Mouse (Mus musculus): ENCODE data around the gene Aldh5a1. TPM values are rescaled to one million over a fixed set of nuclear protein-coding genes. Genes with fewer than 3 reads are reported as not detected.

Aldh5a1 gene
- polyA plus RNA-seq, 1 experiment from 2014 or later: 10.6 TPM

DNA sequence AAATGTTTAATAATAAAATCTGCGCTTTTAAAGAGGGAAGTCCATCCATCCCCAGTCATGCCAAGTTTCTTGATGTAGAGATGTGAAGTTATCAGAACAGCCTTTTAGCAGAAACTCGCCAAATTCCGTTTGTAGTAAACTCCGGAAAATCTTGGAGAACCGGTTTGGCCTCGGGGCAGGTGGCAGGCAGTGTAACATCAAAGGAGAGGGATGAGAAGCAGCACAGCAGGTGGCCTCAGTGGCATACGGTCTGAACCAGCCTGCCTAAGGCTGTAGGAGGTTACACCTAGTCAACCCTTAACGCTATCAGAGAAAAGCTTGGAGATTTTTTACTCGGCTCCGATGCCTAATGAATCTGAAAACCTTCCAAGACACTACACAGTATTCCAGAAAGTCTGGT, 18.0 kb upstream of the Aldh5a1 start:
- ATAC-seq (ENCODE audit: extremely low read depth, insufficient number of reproducible peaks, low FRiP score, low TSS enrichment): no peak
- 14% methylated on average over 10 of the region's 10 CpGs for WGBS

DNA sequence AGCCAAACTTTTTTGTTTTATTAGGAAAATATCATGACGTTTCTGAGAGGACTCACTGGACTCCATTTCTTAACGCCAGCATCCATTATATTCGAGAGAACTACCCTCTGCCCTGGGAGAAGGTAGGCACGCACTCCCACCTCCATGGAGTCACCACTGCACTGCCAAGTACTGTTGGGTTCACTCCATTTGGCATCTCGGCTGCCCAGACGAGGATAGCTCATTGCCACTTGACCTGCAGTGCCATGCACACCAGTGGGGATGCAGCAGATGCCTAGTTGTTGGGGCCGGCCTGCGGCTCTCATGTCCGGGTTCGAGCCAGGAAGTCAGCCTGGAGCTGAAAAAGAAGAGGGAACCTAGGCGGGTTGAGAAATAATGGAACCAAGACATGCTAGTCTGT, 17.6 kb upstream of the Aldh5a1 start:
- no peak for ATAC-seq (ENCODE audit: extremely low read depth, insufficient number of reproducible peaks, low FRiP score, low TSS enrichment)
- H3K4me3 ChIP-seq: no peak overlapping the region
- H3K4me1 ChIP-seq: peaks cover 9% of the 10 kb centered on the region; the same call in 1 of the 2 replicates
- H3K9me3 ChIP-seq: no peaks in the 10 kb centered on the region
- no peak overlapping the region for H3K27ac ChIP-seq (replicated peaks)
- 31% methylated on average over 11 of the region's 11 CpGs for WGBS
- no peak overlapping the region for H3K9ac ChIP-seq
- peaks cover 21% of the 10 kb centered on the region for H3K27me3 ChIP-seq (replicated peaks)
- no peak overlapping the region for H3K4me2 ChIP-seq
- no peaks in the 10 kb centered on the region for H3K36me3 ChIP-seq

More for the DNA sequence above, 18.0 kb upstream of the Aldh5a1 start:
- no peak overlapping the region for H3K4me2 ChIP-seq
- no peaks in the 10 kb centered on the region for H3K36me3 ChIP-seq
- H3K4me1 ChIP-seq: peaks cover 9% of the 10 kb centered on the region; the same call in 1 of the 2 replicates
- no peak overlapping the region for H3K27ac ChIP-seq (replicated peaks)
- no peak overlapping the region for H3K4me3 ChIP-seq
- H3K9ac ChIP-seq: no peak overlapping the region
- H3K9me3 ChIP-seq: no peaks in the 10 kb centered on the region
- peaks cover 21% of the 10 kb centered on the region for H3K27me3 ChIP-seq (replicated peaks)

- Histone ChIP-seq H3K9me3 (no peaks in the 10 kb centered on the region), H3K4me2 (no peak overlapping the region), H3K36me3 (no peaks in the 10 kb centered on the region), H3K4me3 (no peak overlapping the region), H3K27me3 (replicated peaks) (peaks cover 21% of the 10 kb centered on the region), H3K4me1 (peaks cover 9% of the 10 kb centered on the region; the same call in 1 of the 2 replicates), H3K27ac (replicated peaks) (no peak overlapping the region), H3K9ac (no peak overlapping the region)
- 71% methylated on average over 7 of the region's 7 CpGs for WGBS
- no peak for ATAC-seq (ENCODE audit: extremely low read depth, insufficient number of reproducible peaks, low FRiP score, low TSS enrichment)
These were observed 15.2 kb upstream of the Aldh5a1 start for GRCm38 (mm10) chr13:24952659-24953058.

DNA sequence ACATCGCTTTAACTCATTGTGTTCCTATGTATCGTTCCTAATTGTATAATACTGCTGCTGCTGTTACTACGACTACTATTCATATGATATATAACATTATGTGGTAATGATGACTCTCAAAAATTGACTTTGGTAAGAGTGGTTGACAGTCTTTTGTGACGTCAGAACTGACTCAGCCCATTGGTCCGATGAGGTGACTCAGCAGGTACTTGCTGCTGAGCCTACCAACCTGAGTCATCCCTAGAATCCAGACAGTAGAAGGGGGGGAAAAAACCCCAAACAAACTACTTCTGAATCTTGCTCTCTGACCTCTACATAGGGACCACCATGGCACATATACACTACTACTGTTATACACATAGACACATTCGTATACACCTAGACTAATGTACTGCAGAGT, 11.4 kb upstream of the Aldh5a1 start:
- H3K27me3 ChIP-seq (replicated peaks): no peaks in the 10 kb centered on the region
- no peak for ATAC-seq (ENCODE audit: extremely low read depth, insufficient number of reproducible peaks, low FRiP score, low TSS enrichment)
- H3K4me1 ChIP-seq: peaks cover 9% of the 10 kb centered on the region; the same call in 1 of the 2 replicates
- H3K4me3 ChIP-seq: no peak overlapping the region
- no peak overlapping the region for H3K27ac ChIP-seq (replicated peaks)
- no peak overlapping the region for H3K9ac ChIP-seq
- H3K9me3 ChIP-seq: no peaks in the 10 kb centered on the region
- 81% methylated on average over 6 of the region's 6 CpGs for WGBS
- no peaks in the 10 kb centered on the region for H3K36me3 ChIP-seq
- H3K4me2 ChIP-seq: no peak overlapping the region

DNA sequence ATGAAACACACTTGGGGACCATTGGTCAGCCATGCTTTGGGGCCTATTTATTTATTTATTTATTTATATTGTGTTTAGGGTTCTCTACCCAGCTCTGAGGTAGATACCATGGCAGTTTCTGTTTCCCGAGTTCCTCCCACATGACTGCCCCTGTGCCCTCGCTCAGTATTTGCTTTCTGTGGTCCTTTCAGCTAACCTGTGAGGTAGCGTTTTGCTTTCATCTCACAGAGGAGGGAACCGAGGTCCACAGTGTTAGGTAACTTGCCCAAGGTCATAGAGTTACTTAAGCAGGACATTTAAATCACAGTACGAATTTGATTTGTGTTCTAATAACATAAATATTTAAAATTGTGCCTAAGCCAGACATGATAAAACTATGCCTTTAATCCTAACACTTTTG, 9.7 kb upstream of the Aldh5a1 start:
- 76% methylated on average over 5 of the region's 5 CpGs for WGBS
- H3K27me3 ChIP-seq (replicated peaks): no peaks in the 10 kb centered on the region

GRCm38 (mm10) chr13:24945567-24945966, 8.1 kb upstream of the Aldh5a1 start:
- WGBS: 35% methylated on average over 4 of the region's 4 CpGs

More for the DNA sequence above, 9.7 kb upstream of the Aldh5a1 start:
- no peaks in the 10 kb centered on the region for H3K9me3 ChIP-seq
- peaks cover 4% of the 10 kb centered on the region; the same call in 1 of the 2 replicates for H3K4me1 ChIP-seq
- no peak overlapping the region for H3K4me3 ChIP-seq
- no peak for ATAC-seq (ENCODE audit: extremely low read depth, insufficient number of reproducible peaks, low FRiP score, low TSS enrichment)
- no peak overlapping the region for H3K4me2 ChIP-seq
- no peak overlapping the region for H3K9ac ChIP-seq
- H3K36me3 ChIP-seq: no peaks in the 10 kb centered on the region
- H3K27ac ChIP-seq (replicated peaks): no peak overlapping the region

DNA sequence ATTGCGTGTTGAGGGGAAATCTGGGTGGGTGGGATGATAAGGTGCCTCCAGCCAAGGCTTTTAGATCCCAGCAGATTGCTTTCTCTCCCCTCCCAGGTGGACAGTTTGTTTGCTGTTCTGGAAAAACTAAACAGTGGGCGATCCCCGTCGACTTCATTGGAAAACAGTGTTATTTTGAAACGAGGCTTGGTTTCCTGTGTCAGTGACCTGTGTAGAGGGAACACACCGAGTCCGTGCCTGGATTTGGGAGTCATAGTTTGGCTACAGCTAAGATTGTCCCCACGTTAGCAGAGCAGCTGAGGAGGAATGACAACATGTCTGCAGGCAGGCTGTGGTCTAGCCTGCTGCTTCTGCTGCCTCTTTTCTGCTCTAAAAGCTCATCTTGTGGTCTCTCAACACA, 5.8 kb upstream of the Aldh5a1 start:
- peaks cover 5% of the 10 kb centered on the region for H3K4me1 ChIP-seq
- no peak overlapping the region for H3K27ac ChIP-seq (replicated peaks)
- no peak overlapping the region for H3K4me2 ChIP-seq
- no peak for ATAC-seq (ENCODE audit: extremely low read depth, insufficient number of reproducible peaks, low FRiP score, low TSS enrichment)
- H3K27me3 ChIP-seq (replicated peaks): no peaks in the 10 kb centered on the region
- no peaks in the 10 kb centered on the region for H3K36me3 ChIP-seq
- no peak overlapping the region for H3K4me3 ChIP-seq
- 75% methylated on average over 8 of the region's 8 CpGs for WGBS
- no peaks in the 10 kb centered on the region for H3K9me3 ChIP-seq
- H3K9ac ChIP-seq: no peak overlapping the region

More at GRCm38 (mm10) chr13:24945567-24945966, 8.1 kb upstream of the Aldh5a1 start:
- H3K9ac ChIP-seq: no peak overlapping the region
- no peaks in the 10 kb centered on the region for H3K9me3 ChIP-seq
- no peaks in the 10 kb centered on the region for H3K36me3 ChIP-seq
- ATAC-seq (ENCODE audit: extremely low read depth, insufficient number of reproducible peaks, low FRiP score, low TSS enrichment): no peak
- H3K4me1 ChIP-seq: no peaks in the 10 kb centered on the region
- no peak overlapping the region for H3K4me2 ChIP-seq
- H3K4me3 ChIP-seq: no peak overlapping the region
- H3K27me3 ChIP-seq (replicated peaks): no peaks in the 10 kb centered on the region
- H3K27ac ChIP-seq (replicated peaks): no peak overlapping the region

DNA sequence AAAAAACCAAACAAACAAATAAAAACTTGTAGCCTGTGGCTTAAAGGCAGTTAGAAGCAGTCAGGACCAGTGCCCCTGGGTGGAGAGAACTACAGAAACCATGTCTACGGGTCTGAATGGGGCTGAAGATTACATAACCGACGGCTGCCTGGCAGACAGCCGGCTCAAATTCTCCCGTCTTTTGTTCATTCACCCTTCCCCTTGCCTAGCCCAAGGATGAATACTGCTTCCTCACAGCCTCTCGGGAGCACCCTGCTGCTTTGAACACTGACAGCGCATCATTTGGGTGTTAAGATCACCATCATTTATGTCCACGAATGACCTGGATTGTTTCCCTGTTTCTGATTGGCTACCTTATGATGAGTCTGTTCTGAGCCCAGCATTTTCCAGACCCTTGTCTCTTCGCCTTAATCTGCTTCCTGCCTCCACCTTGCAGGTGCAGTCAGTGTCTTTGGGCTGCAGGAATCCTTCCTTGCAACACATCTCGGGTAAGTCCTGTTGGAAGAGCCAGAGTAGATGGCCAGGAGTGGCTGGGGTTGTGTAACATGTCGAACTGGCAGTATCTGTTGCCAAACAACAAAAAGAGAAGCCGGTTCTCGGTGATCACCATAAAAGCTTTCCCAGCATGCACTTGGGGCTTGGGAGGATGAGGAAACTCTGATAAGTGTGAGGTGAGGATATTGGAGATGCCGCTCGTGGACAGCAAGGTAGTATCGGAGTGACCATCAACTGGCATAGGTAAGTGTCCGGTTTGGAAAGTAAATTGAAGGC, 5.2 kb upstream of the Aldh5a1 start, which contains the start of gene Gpld1:
TSS of gene Gpld1 (plus strand) at position 641 of the 771 bp plus-strand sequence.
- peaks cover 11% of the 10 kb centered on the region for H3K4me1 ChIP-seq
- no peak for ATAC-seq (ENCODE audit: extremely low read depth, insufficient number of reproducible peaks, low FRiP score, low TSS enrichment)
- 60% methylated on average over 17 of the region's 17 CpGs for WGBS
- no peak within 1 kb of the TSS for H3K4me3 ChIP-seq
- no peaks in the 10 kb centered on the region for H3K9me3 ChIP-seq
- no peak within 1 kb of the TSS for H3K4me2 ChIP-seq
- H3K9ac ChIP-seq: no peak within 1 kb of the TSS
- H3K36me3 ChIP-seq: no peaks in the 10 kb centered on the region
- H3K27me3 ChIP-seq (replicated peaks): no peaks in the 10 kb centered on the region
- no peak within 1 kb of the TSS for H3K27ac ChIP-seq (replicated peaks)

- Histone ChIP-seq H3K9me3 (no peaks in the 10 kb centered on the region), H3K4me3 (no peak overlapping the region), H3K4me1 (peaks cover 18% of the 10 kb centered on the region), H3K36me3 (peaks cover 4% of the 10 kb centered on the region), H3K4me2 (no peak overlapping the region), H3K9ac (no peak overlapping the region), H3K27me3 (replicated peaks) (no peaks in the 10 kb centered on the region), H3K27ac (replicated peaks) (no peak overlapping the region)
- WGBS: 80% methylated on average over 9 of the region's 9 CpGs
- no peak for ATAC-seq (ENCODE audit: extremely low read depth, insufficient number of reproducible peaks, low FRiP score, low TSS enrichment)
These were observed 2.0 kb upstream of the Aldh5a1 start for GRCm38 (mm10) chr13:24939472-24939871.

DNA sequence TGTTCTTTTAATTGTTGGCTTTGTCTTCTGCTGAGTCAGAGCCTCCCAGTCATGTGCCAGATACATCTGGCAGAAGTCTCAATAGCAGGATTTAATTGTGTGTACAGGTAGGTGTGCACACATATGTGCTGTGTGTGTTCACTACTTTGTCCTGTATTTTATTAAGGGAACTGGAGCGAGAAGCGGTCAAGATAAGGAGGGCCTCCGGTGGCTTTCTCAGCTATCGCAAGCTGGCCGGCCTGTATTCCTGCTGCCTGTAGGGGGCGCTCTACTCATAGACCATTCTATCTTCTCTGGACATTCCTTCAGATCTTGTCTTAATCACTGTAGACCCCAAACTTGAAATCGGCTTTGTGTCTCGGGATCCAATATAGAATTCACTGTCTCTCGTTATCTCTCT, 1.2 kb upstream of the Aldh5a1 start:
- H3K27me3 ChIP-seq (replicated peaks): no peaks in the 10 kb centered on the region
- H3K4me3 ChIP-seq: no peak overlapping the region
- 13% methylated on average over 9 of the region's 9 CpGs for WGBS
- H3K4me2 ChIP-seq: peak overlapping the region; percentile 24; the same call in 1 of the 2 replicates
- no peak for ATAC-seq (ENCODE audit: extremely low read depth, insufficient number of reproducible peaks, low FRiP score, low TSS enrichment)
- peaks cover 18% of the 10 kb centered on the region for H3K4me1 ChIP-seq
- no peak overlapping the region for H3K27ac ChIP-seq (replicated peaks)
- H3K9ac ChIP-seq: no peak overlapping the region
- H3K9me3 ChIP-seq: no peaks in the 10 kb centered on the region
- peaks cover 7% of the 10 kb centered on the region for H3K36me3 ChIP-seq

DNA sequence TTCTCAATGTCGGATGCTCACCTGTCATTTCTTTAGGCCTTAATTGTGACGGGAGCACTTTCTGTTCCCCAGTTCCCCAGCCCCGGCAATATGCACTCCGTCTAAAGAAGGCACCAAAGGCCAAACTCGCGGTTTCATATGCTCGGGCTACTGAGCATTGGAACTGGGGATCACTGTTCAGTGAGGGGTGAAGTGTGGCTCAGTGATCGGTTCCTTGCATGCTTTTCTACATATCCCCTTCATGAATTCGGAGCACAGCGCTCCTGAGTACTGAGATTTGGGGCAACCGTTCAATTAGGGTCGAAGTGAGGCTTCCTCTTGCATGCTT, 342 bp upstream of the Aldh5a1 start:
- H3K9me3 ChIP-seq: no peaks in the 10 kb centered on the region
- peaks cover 18% of the 10 kb centered on the region for H3K4me1 ChIP-seq
- no peak for ATAC-seq (ENCODE audit: extremely low read depth, insufficient number of reproducible peaks, low FRiP score, low TSS enrichment)
- peak overlapping the region; percentile 94 for H3K4me3 ChIP-seq
- peak overlapping the region; percentile 77; the same call in 1 of the 2 replicates for H3K27ac ChIP-seq (replicated peaks)
- no peaks in the 10 kb centered on the region for H3K27me3 ChIP-seq (replicated peaks)
- peak overlapping the region; percentile 82 for H3K4me2 ChIP-seq
- H3K36me3 ChIP-seq: peaks cover 7% of the 10 kb centered on the region
- WGBS: 16% methylated on average over 12 of the region's 12 CpGs
- peak overlapping the region; percentile 95 for H3K9ac ChIP-seq

DNA sequence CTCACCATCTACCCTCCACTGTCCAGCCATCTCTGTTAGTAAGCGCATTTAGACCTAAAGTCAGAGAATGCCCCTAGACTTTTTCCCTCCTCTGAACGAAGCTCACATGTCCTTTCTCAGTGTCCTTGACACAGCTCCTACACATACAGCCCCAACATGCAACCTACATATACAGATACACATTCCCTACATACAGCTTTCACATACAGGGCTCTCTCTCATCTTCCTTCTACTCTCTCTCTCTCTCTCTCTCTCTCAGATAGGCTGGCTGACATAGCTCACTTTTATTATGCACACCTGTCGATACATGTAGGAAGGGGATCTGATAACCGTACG, 721 bp downstream of the Aldh5a1 start:
- Histone ChIP-seq H3K4me1 (peaks cover 18% of the 10 kb centered on the region), H3K9me3 (no peaks in the 10 kb centered on the region), H3K4me3 (peak overlapping the region; percentile 94), H3K27ac (replicated peaks) (no peak overlapping the region), H3K9ac (peak overlapping the region; percentile 95), H3K27me3 (replicated peaks) (no peaks in the 10 kb centered on the region), H3K4me2 (peak overlapping the region; percentile 82), H3K36me3 (peaks cover 7% of the 10 kb centered on the region)
- no peak for ATAC-seq (ENCODE audit: extremely low read depth, insufficient number of reproducible peaks, low FRiP score, low TSS enrichment)
- WGBS: 45% methylated on average over 5 of the region's 5 CpGs
